Mouse (Mus musculus) kidney, postnatal 0 days (tissue): ENCODE measurements around the gene Agxt2. TPM values are rescaled to one million over a fixed set of nuclear protein-coding genes. Genes with fewer than 3 reads are reported as not detected.

Source experiments
- ATAC-seq: fragments of 200-750 bp; cut with Nextera tagmentation; replicated peaks from 2 replicates; pipeline ENCODE4 v1.8.0; 2017; ENCODE audit warnings: low read depth, moderate number of reproducible peaks, moderate TSS enrichment, moderate library complexity; ENCODE audit not compliant: low FRiP score
- DNase-seq: peaks from one replicate; pipeline ENCODE4 v3.0.0-alpha.2; 2016; ENCODE audit warnings: low spot score
- H3K27ac ChIP-seq: fragments of 300-500 bp; sonication (generic); 2 replicates; pipeline ENCODE4 v1.5.1; 2014; ENCODE audit warnings: mild to moderate bottlenecking
- H3K27me3 ChIP-seq: fragments of 300-500 bp; sonication (generic); 2 replicates; pipeline ENCODE4 v1.6.1; 2014; ENCODE audit warnings: low read length, mixed read lengths; ENCODE audit not compliant: insufficient read depth
- H3K36me3 ChIP-seq: fragments of 300-500 bp; sonication (generic); 2 replicates; pipeline ENCODE4 v1.6.1; 2014; ENCODE audit warnings: low read length, mixed read lengths; ENCODE audit not compliant: insufficient read depth
- H3K4me1 ChIP-seq: fragments of 300-500 bp; sonication (generic); replicated peaks from 2 replicates; pipeline ENCODE4 v1.6.1; 2014; ENCODE audit warnings: antibody characterized with exemption, low read length, mixed read lengths; ENCODE audit not compliant: insufficient read depth
- H3K4me2 ChIP-seq: fragments of 300-500 bp; sonication (generic); 2 replicates; pipeline ENCODE4 v1.6.1; 2014; ENCODE audit warnings: mild to moderate bottlenecking, low read length, moderate library complexity, mixed read lengths
- H3K4me3 ChIP-seq: fragments of 300-500 bp; sonication (generic); replicated peaks from 2 replicates; pipeline ENCODE4 v1.5.1; 2014; ENCODE audit warnings: low read depth, low read length
- H3K9ac ChIP-seq: fragments of 300-500 bp; sonication (generic); 2 replicates; pipeline ENCODE4 v1.6.1; 2014; ENCODE audit warnings: low read depth, low read length
- H3K9me3 ChIP-seq: fragments of 300-500 bp; sonication (generic); replicated peaks from 2 replicates; pipeline ENCODE4 v1.6.1; 2016; ENCODE audit warnings: low read length, inconsistent platforms, mixed read lengths
- CTCF ChIP-seq: IDR thresholded peaks from 2 replicates; pipeline ENCODE4 v1.5.1; 2016; ENCODE audit warnings: antibody characterized with exemption, low read depth, mild to moderate bottlenecking, moderate library complexity
- WGBS: fragments of 180-500 bp; shearing (Covaris S2); extraction: QIAGEN DNeasy Blood & Tissue Kit; methylation state at CpG from one replicate; pipeline ENCODE4 v1.1.7; 2014; 5-methylcytosine and 5-hydroxymethylcytosine counted together
- polyA plus RNA-seq: library from polyadenylated mRNA; unstranded; fragments of >200 nt; fragmentation: Nextera tagmentation; extraction: Ambion mirVana; gene quantifications from 2 replicates; pipeline ENCODE4 v1.2.1, GENCODE M21; 2015

The Agxt2 gene
- polyA plus RNA-seq: 17.8 and 19.8 TPM in 2 replicates

GRCm38 (mm10) chr15:10358039-10358948, at the start of gene Agxt2:
Gene Agxt2, plus strand, starts transcription at chr15:10358532.
- Histone ChIP-seq H3K36me3 (no peaks in the 10 kb centered on the region), H3K4me1 (no peaks in the 10 kb centered on the region), H3K27ac (peak within 1 kb of the TSS; percentile 76), H3K9ac (no peak within 1 kb of the TSS), H3K4me3 (no peak within 1 kb of the TSS), H3K4me2 (no peak within 1 kb of the TSS), H3K9me3 (no peaks in the 10 kb centered on the region), H3K27me3 (no peaks in the 10 kb centered on the region)
- TF ChIP-seq CTCF: no peak
- DNase-seq (peak; percentile 15), ATAC-seq (peak; percentile 65; the same call in 1 of the 2 replicates)
- 78% methylated on average over 9 of the region's 9 CpGs for WGBS

- H3K9ac ChIP-seq: no peak overlapping the region
- ATAC-seq (no peak), DNase-seq (no peak)
- no peak overlapping the region for H3K27ac ChIP-seq
- TF ChIP-seq CTCF: no peak
- H3K9me3 ChIP-seq: no peaks in the 10 kb centered on the region
- 36% methylated on average over 5 of the region's 5 CpGs for WGBS
- H3K4me2 ChIP-seq: no peak overlapping the region
- H3K4me1 ChIP-seq: no peaks in the 10 kb centered on the region
- no peaks in the 10 kb centered on the region for H3K27me3 ChIP-seq
- H3K4me3 ChIP-seq: no peak overlapping the region
- no peaks in the 10 kb centered on the region for H3K36me3 ChIP-seq
Observed at GRCm38 (mm10) chr15:10311826-10312225, 46.5 kb upstream of the Agxt2 start.

GRCm38 (mm10) chr15:10313522-10314455, 44.5 kb upstream of the Agxt2 start:
- peak; percentile 80 for TF ChIP-seq CTCF
- 40% methylated on average over 7 of the region's 7 CpGs for WGBS
- no peak overlapping the region for H3K4me2 ChIP-seq
- H3K4me1 ChIP-seq: no peaks in the 10 kb centered on the region
- no peaks in the 10 kb centered on the region for H3K27me3 ChIP-seq
- no peaks in the 10 kb centered on the region for H3K36me3 ChIP-seq
- DNase-seq (peak; percentile 79), ATAC-seq (0 out of 2 replicates have a peak, but pooled peaks have one; percentile 29)
- no peak overlapping the region for H3K27ac ChIP-seq
- no peak overlapping the region for H3K4me3 ChIP-seq
- no peak overlapping the region for H3K9ac ChIP-seq
- H3K9me3 ChIP-seq: no peaks in the 10 kb centered on the region

GRCm38 (mm10) chr15:10325080-10325479, 33.3 kb upstream of the Agxt2 start, which contains the start of gene Gm21973:
Gene Gm21973, plus strand, starts transcription at chr15:10325380.
- H3K9ac ChIP-seq: no peak within 1 kb of the TSS
- no peak within 1 kb of the TSS for H3K4me2 ChIP-seq
- H3K27me3 ChIP-seq: no peaks in the 10 kb centered on the region
- ATAC-seq: no peak
- TF ChIP-seq CTCF: no peak
- no peaks in the 10 kb centered on the region for H3K9me3 ChIP-seq
- no peak for DNase-seq
- 0 out of 2 replicates have a peak, but pooled peaks cover 3% of the 10 kb centered on the region for H3K36me3 ChIP-seq
- 88% methylated on average over 2 of the region's 2 CpGs for WGBS
- H3K4me1 ChIP-seq: no peaks in the 10 kb centered on the region
- no peak within 1 kb of the TSS for H3K4me3 ChIP-seq
- H3K27ac ChIP-seq: no peak within 1 kb of the TSS

GRCm38 (mm10) chr15:10330626-10331025, 27.7 kb upstream of the Agxt2 start:
- ATAC-seq (no peak), DNase-seq (no peak)
- Histone ChIP-seq H3K9ac (no peak overlapping the region), H3K4me3 (no peak overlapping the region), H3K4me2 (no peak overlapping the region), H3K9me3 (no peaks in the 10 kb centered on the region), H3K36me3 (no peaks in the 10 kb centered on the region), H3K27ac (no peak overlapping the region), H3K27me3 (no peaks in the 10 kb centered on the region), H3K4me1 (no peaks in the 10 kb centered on the region)
- no peak for TF ChIP-seq CTCF
- WGBS: 74% methylated on average over 3 of the region's 3 CpGs

GRCm38 (mm10) chr15:10332566-10332965, 25.8 kb upstream of the Agxt2 start:
- 77% methylated on average over 1 of the region's 1 CpGs for WGBS
- Histone ChIP-seq H3K4me3 (no peak overlapping the region), H3K4me1 (no peaks in the 10 kb centered on the region), H3K27ac (0 out of 2 replicates have a peak overlapping the region, but pooled peaks have one; percentile 28), H3K9me3 (no peaks in the 10 kb centered on the region), H3K36me3 (no peaks in the 10 kb centered on the region), H3K27me3 (no peaks in the 10 kb centered on the region), H3K4me2 (no peak overlapping the region), H3K9ac (no peak overlapping the region)
- ATAC-seq (peak; percentile 90), DNase-seq (peak; percentile 19)
- TF ChIP-seq CTCF: no peak
